Mouse (Mus musculus): ENCODE results near the gene Tnxb. TPM values are rescaled to one million over a fixed set of nuclear protein-coding genes. Genes with fewer than 3 reads are reported as not detected.

The Tnxb gene
- total RNA-seq, 2 experiments from 2014 or later, result not detected

- ATAC-seq (replicated peaks; ENCODE audit: low FRiP score, low TSS enrichment, poor library complexity, severe bottlenecking), result no peak
Observed at GRCm38 (mm10) chr17:34640778-34641601, 29.3 kb upstream of the Tnxb start.

GRCm38 (mm10) chr17:34641945-34642344 lies 28.4 kb upstream of the Tnxb start:
- no peak for ATAC-seq (replicated peaks; ENCODE audit: low FRiP score, low TSS enrichment, poor library complexity, severe bottlenecking)

- ATAC-seq (replicated peaks; ENCODE audit: low FRiP score, low TSS enrichment, poor library complexity, severe bottlenecking), result no peak
Observed at GRCm38 (mm10) chr17:34643379-34643778, 27.0 kb upstream of the Tnxb start.

- no peak for ATAC-seq (replicated peaks; ENCODE audit: low FRiP score, low TSS enrichment, poor library complexity, severe bottlenecking)
Observed at GRCm38 (mm10) chr17:34643944-34644343, 26.4 kb upstream of the Tnxb start.

GRCm38 (mm10) chr17:34644608-34645007 lies 25.7 kb upstream of the Tnxb start, which contains the start of gene Fkbpl:
TSS of gene Fkbpl (plus strand) at chr17:34644764.
- ATAC-seq (replicated peaks; ENCODE audit: low FRiP score, low TSS enrichment, poor library complexity, severe bottlenecking), result peak; percentile 86

- no peak for ATAC-seq (replicated peaks; ENCODE audit: low FRiP score, low TSS enrichment, poor library complexity, severe bottlenecking)
Observed at GRCm38 (mm10) chr17:34645256-34645829, 25.0 kb upstream of the Tnxb start.

- no peak for ATAC-seq (replicated peaks; ENCODE audit: low FRiP score, low TSS enrichment, poor library complexity, severe bottlenecking)
Observed at GRCm38 (mm10) chr17:34645831-34646511, 24.4 kb upstream of the Tnxb start.

GRCm38 (mm10) chr17:34646906-34647787 lies 23.2 kb upstream of the Tnxb start, which contains the start of gene Atf6b:
TSS of gene Atf6b (plus strand) at chr17:34647146.
- ATAC-seq (replicated peaks; ENCODE audit: low FRiP score, low TSS enrichment, poor library complexity, severe bottlenecking), result peak; percentile 92

- ATAC-seq (replicated peaks; ENCODE audit: low FRiP score, low TSS enrichment, poor library complexity, severe bottlenecking), result no peak
Observed at GRCm38 (mm10) chr17:34648141-34648890, 22.0 kb upstream of the Tnxb start.

- no peak for ATAC-seq (replicated peaks; ENCODE audit: low FRiP score, low TSS enrichment, poor library complexity, severe bottlenecking)
Observed at GRCm38 (mm10) chr17:34649106-34649864, 21.1 kb upstream of the Tnxb start.

GRCm38 (mm10) chr17:34650781-34651180 lies 19.6 kb upstream of the Tnxb start:
- ATAC-seq (replicated peaks; ENCODE audit: low FRiP score, low TSS enrichment, poor library complexity, severe bottlenecking), result no peak

- ATAC-seq (replicated peaks; ENCODE audit: low FRiP score, low TSS enrichment, poor library complexity, severe bottlenecking), result no peak
Observed at GRCm38 (mm10) chr17:34651507-34652221, 18.7 kb upstream of the Tnxb start.

GRCm38 (mm10) chr17:34652546-34652945 lies 17.8 kb upstream of the Tnxb start:
- ATAC-seq (replicated peaks; ENCODE audit: low FRiP score, low TSS enrichment, poor library complexity, severe bottlenecking), result no peak

GRCm38 (mm10) chr17:34652985-34653384 lies 17.4 kb upstream of the Tnxb start:
- ATAC-seq (replicated peaks; ENCODE audit: low FRiP score, low TSS enrichment, poor library complexity, severe bottlenecking), result no peak

- 0 out of 2 replicates have a peak, but pooled peaks have one; percentile 23 for ATAC-seq (replicated peaks; ENCODE audit: low FRiP score, low TSS enrichment, poor library complexity, severe bottlenecking)
Observed at GRCm38 (mm10) chr17:34653746-34654285, 16.5 kb upstream of the Tnxb start.

GRCm38 (mm10) chr17:34654392-34654791 lies 15.9 kb upstream of the Tnxb start:
- no peak for ATAC-seq (replicated peaks; ENCODE audit: low FRiP score, low TSS enrichment, poor library complexity, severe bottlenecking)

- ATAC-seq (replicated peaks; ENCODE audit: low FRiP score, low TSS enrichment, poor library complexity, severe bottlenecking), result no peak
Observed at GRCm38 (mm10) chr17:34655160-34655559, 15.2 kb upstream of the Tnxb start.

Measured in megakaryocyte-erythroid progenitor cell, adult 5-6 weeks (primary cell).